Mouse (Mus musculus): ENCODE data around the gene Chml. TPM values are rescaled to one million over a fixed set of nuclear protein-coding genes. Genes with fewer than 3 reads are reported as not detected.
A peak's percentile ranks its signal among the peaks of the same experiment; 100 is the strongest.

Gene Chml
- polyA plus RNA-seq, 1 experiment: 7.0 TPM

- Histone ChIP-seq H3K4me3 (ENCODE audit: insufficient read depth, low read length) (peak overlapping the region; percentile 57; the same call in 1 of the 2 replicates), H3K4me1 (ENCODE audit: control insufficient read depth, insufficient read depth, low read length) (no peaks in the 10 kb centered on the region), H3K27ac (ENCODE audit: insufficient read depth, low read length) (no peak overlapping the region)
- no peak for TF ChIP-seq CTCF (IDR thresholded peaks at IDR 0.05; ENCODE audit: borderline replicate concordance, insufficient read depth, low read length)
- TF ChIP-seq POLR2A (IDR thresholded peaks at IDR 0.05; ENCODE audit: low read depth, low read length): no peak
These were observed 794 bp upstream of the Chml start for GRCm38 (mm10) chr1:175693429-175693960.

- Histone ChIP-seq H3K27ac (ENCODE audit: insufficient read depth, low read length) (no peak overlapping the region), H3K4me3 (ENCODE audit: insufficient read depth, low read length) (peak overlapping the region; percentile 57), H3K4me1 (ENCODE audit: control insufficient read depth, insufficient read depth, low read length) (no peaks in the 10 kb centered on the region)
- TF ChIP-seq CTCF (IDR thresholded peaks at IDR 0.05; ENCODE audit: borderline replicate concordance, insufficient read depth, low read length) (no peak), POLR2A (IDR thresholded peaks at IDR 0.05; ENCODE audit: low read depth, low read length) (no peak)
These were observed 278 bp upstream of the Chml start for GRCm38 (mm10) chr1:175692997-175693361.

- no peaks in the 10 kb centered on the region for H3K4me1 ChIP-seq (ENCODE audit: control insufficient read depth, insufficient read depth, low read length)
- TF ChIP-seq CTCF (IDR thresholded peaks at IDR 0.05; ENCODE audit: borderline replicate concordance, insufficient read depth, low read length): no peak
- TF ChIP-seq POLR2A (IDR thresholded peaks at IDR 0.05; ENCODE audit: low read depth, low read length): no peak
- no peak overlapping the region for H3K27ac ChIP-seq (ENCODE audit: insufficient read depth, low read length)
- H3K4me3 ChIP-seq (ENCODE audit: insufficient read depth, low read length): peak overlapping the region; percentile 74
These were observed 935 bp downstream of the Chml start for GRCm38 (mm10) chr1:175691686-175692245.

GRCm38 (mm10) chr1:175680995-175681394, 11.7 kb downstream of the Chml start:
- H3K4me1 ChIP-seq (ENCODE audit: control insufficient read depth, insufficient read depth, low read length): no peaks in the 10 kb centered on the region
- TF ChIP-seq POLR2A (IDR thresholded peaks at IDR 0.05; ENCODE audit: low read depth, low read length) (no peak), CTCF (IDR thresholded peaks at IDR 0.05; ENCODE audit: borderline replicate concordance, insufficient read depth, low read length) (no peak)
- H3K27ac ChIP-seq (ENCODE audit: insufficient read depth, low read length): no peak overlapping the region
- no peak overlapping the region for H3K4me3 ChIP-seq (ENCODE audit: insufficient read depth, low read length)

- no peak overlapping the region for H3K27ac ChIP-seq (ENCODE audit: insufficient read depth, low read length)
- H3K4me3 ChIP-seq (ENCODE audit: insufficient read depth, low read length): no peak overlapping the region
- H3K4me1 ChIP-seq (ENCODE audit: control insufficient read depth, insufficient read depth, low read length): no peaks in the 10 kb centered on the region
- TF ChIP-seq CTCF (IDR thresholded peaks at IDR 0.05; ENCODE audit: borderline replicate concordance, insufficient read depth, low read length) (no peak), POLR2A (IDR thresholded peaks at IDR 0.05; ENCODE audit: low read depth, low read length) (no peak)
These were observed 15.2 kb downstream of the Chml start for GRCm38 (mm10) chr1:175677459-175677858.

GRCm38 (mm10) chr1:175675116-175675515, 17.6 kb downstream of the Chml start:
- H3K4me1 ChIP-seq (ENCODE audit: control insufficient read depth, insufficient read depth, low read length): peaks cover 4% of the 10 kb centered on the region; the same call in 1 of the 2 replicates

GRCm38 (mm10) chr1:175673563-175674325, 19.0 kb downstream of the Chml start:
- Histone ChIP-seq H3K27ac (ENCODE audit: insufficient read depth, low read length) (no peak overlapping the region), H3K4me3 (ENCODE audit: insufficient read depth, low read length) (no peak overlapping the region), H3K4me1 (ENCODE audit: control insufficient read depth, insufficient read depth, low read length) (peaks cover 4% of the 10 kb centered on the region)
- no peak for TF ChIP-seq CTCF (IDR thresholded peaks at IDR 0.05; ENCODE audit: borderline replicate concordance, insufficient read depth, low read length)
- no peak for TF ChIP-seq POLR2A (IDR thresholded peaks at IDR 0.05; ENCODE audit: low read depth, low read length)

More at GRCm38 (mm10) chr1:175675116-175675515, 17.6 kb downstream of the Chml start:
- Histone ChIP-seq H3K4me3 (ENCODE audit: insufficient read depth, low read length) (no peak overlapping the region), H3K27ac (ENCODE audit: insufficient read depth, low read length) (no peak overlapping the region)
- TF ChIP-seq CTCF (IDR thresholded peaks at IDR 0.05; ENCODE audit: borderline replicate concordance, insufficient read depth, low read length) (no peak), POLR2A (IDR thresholded peaks at IDR 0.05; ENCODE audit: low read depth, low read length) (no peak)

- H3K4me3 ChIP-seq (ENCODE audit: insufficient read depth, low read length): no peak overlapping the region
- TF ChIP-seq POLR2A (IDR thresholded peaks at IDR 0.05; ENCODE audit: low read depth, low read length): no peak
- no peak for TF ChIP-seq CTCF (IDR thresholded peaks at IDR 0.05; ENCODE audit: borderline replicate concordance, insufficient read depth, low read length)
- H3K27ac ChIP-seq (ENCODE audit: insufficient read depth, low read length): no peak overlapping the region
- H3K4me1 ChIP-seq (ENCODE audit: control insufficient read depth, insufficient read depth, low read length): peaks cover 4% of the 10 kb centered on the region
These were observed 21.1 kb downstream of the Chml start for GRCm38 (mm10) chr1:175671626-175672025.

GRCm38 (mm10) chr1:175670042-175670441, 22.7 kb downstream of the Chml start:
- no peak overlapping the region for H3K27ac ChIP-seq (ENCODE audit: insufficient read depth, low read length)
- TF ChIP-seq POLR2A (IDR thresholded peaks at IDR 0.05; ENCODE audit: low read depth, low read length): no peak
- H3K4me3 ChIP-seq (ENCODE audit: insufficient read depth, low read length): no peak overlapping the region
- H3K4me1 ChIP-seq (ENCODE audit: control insufficient read depth, insufficient read depth, low read length): peaks cover 4% of the 10 kb centered on the region

GRCm38 (mm10) chr1:175669456-175669855, 23.2 kb downstream of the Chml start:
- no peak overlapping the region for H3K27ac ChIP-seq (ENCODE audit: insufficient read depth, low read length)
- no peak for TF ChIP-seq POLR2A (IDR thresholded peaks at IDR 0.05; ENCODE audit: low read depth, low read length)
- TF ChIP-seq CTCF (IDR thresholded peaks at IDR 0.05; ENCODE audit: borderline replicate concordance, insufficient read depth, low read length): no peak
- H3K4me3 ChIP-seq (ENCODE audit: insufficient read depth, low read length): no peak overlapping the region
- peaks cover 4% of the 10 kb centered on the region for H3K4me1 ChIP-seq (ENCODE audit: control insufficient read depth, insufficient read depth, low read length)
